Mouse (Mus musculus) CD4-positive, CD25-positive, alpha-beta regulatory T cell, adult 2 months (primary cell): ENCODE measurements at regions not wholly inside any gene's neighbourhood (a gene's known extent, or its start where the extent isn't known, plus 50 kb on each side); places are given as distances from the start of the nearest gene placed in this dataset.

ENCODE experiments used
- DNase-seq: peaks from one replicate; pipeline ENCODE4 v3.0.0-alpha.2; 2012; ENCODE audit warnings: low read depth, low spot score

GRCm38 (mm10) chr5:111893905-111894311 lies 160.2 kb downstream of the Gm26897 start:
- peak; percentile 54 for DNase-seq

DNA sequence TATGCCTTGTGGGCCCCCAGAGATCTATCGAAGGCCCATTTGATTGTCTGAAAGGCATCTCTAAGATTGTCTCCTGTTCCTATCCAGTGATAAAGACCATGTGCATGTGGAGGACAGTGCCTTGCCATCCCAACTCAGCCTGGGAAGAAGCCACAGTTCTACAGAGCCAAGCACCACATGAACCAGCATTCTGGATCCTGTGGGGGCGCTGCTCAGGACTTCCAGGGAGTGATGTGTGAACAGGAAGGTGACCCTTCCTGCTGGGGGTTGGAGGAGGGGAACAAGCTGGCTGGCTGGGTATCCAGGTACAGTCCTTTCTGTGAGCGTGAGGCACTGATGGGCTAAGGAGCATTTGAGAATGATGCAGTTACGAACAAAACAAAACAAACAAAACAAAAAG lies 163.8 kb downstream of the Gm26897 start:
- no peak for DNase-seq

DNA sequence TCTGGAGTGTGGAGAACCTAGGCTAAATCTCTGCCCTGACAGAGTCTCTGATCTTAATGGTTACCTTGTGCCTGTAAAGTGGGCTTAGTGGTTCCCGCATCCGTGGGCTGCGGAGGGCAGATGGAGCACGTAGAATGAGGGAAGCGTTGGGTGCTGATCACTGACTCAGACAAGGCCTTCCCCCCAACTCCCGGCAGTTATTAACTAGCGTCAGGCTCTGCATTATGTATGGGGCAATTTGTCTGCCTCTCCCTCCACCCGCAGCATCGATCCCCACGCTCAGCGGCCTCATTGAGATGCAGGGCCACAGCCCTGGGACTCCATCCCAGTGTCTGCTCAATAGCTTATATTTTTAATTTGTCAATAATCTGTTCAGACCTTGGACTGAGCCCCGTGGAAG lies 164.8 kb downstream of the Gm26897 start:
- DNase-seq, result no peak

GRCm38 (mm10) chr5:111901197-111901596 lies 167.5 kb downstream of the Gm26897 start:
- no peak for DNase-seq

GRCm38 (mm10) chr5:111901678-111902077 lies 168.0 kb downstream of the Gm26897 start:
- peak; percentile 10 for DNase-seq

DNA sequence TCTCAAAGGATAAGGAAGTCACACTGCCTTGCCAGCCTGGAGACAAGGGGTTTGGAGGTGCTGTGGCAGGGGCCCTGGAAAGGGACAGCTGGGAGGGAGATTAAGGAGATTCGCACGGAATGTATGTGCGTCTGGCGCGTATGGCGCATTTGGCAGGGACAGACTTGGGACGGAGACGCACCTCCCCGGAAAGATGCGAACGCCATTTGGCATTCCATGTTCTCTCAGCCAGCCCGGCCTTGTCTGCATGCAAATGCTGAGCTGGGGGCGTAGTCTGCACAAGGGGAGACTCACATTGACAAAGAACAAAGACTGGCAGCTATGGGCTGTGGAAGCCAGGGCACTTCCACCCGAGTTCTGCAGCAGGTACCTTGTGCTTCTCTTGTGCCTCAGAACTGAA lies 174.4 kb downstream of the Gm26897 start:
- no peak for DNase-seq

DNA sequence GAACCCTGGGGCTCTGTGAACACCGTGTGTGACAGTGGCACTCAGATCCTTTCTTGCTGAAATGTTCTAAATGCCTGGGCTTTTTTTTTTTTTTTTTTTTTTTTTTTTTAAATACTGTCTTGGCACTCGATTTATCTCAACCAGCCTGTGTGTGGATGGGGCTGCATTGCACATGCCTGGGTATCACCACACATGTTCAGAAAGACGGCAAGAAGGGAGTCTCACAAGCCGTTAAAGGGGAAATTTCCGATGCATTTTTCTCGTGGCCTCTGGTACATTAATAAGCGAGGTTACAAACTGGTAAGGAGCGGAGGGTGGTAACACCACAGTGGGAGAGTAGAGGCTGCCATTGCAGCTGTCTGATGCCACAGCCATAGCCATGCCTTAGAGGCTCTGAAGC lies 176.8 kb downstream of the Gm26897 start:
- no peak for DNase-seq

DNA sequence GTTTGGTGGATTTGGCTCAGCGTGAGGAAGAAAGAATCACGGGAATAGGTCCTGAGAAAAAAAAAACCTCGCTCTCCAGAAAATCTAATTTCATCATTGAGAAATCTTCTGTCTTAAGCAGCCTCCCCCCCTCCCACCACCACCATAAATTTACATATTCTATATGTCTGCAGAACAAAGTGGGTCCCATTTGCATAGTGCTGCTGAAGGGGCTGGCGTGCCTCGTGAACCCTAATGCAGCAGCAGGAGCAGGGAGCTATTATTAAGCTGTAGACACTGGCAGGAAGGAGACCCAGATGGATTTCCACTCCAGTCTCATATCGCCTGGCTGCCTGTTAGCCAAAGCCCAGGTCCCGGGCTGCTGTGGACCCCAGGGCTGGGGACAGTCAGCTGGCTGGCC lies 179.6 kb downstream of the Gm26897 start:
- DNase-seq, result no peak

GRCm38 (mm10) chr5:111914296-111914695 lies 180.6 kb downstream of the Gm26897 start:
- DNase-seq, result no peak

GRCm38 (mm10) chr5:111917643-111918252 lies 184.0 kb downstream of the Gm26897 start:
- DNase-seq, result no peak

GRCm38 (mm10) chr5:111918888-111919287 lies 185.2 kb downstream of the Gm26897 start:
- DNase-seq, result no peak

GRCm38 (mm10) chr5:111922991-111923701 lies 189.4 kb downstream of the Gm26897 start:
- no peak for DNase-seq

GRCm38 (mm10) chr5:111925757-111926156 lies 192.0 kb downstream of the Gm26897 start:
- DNase-seq, result no peak

DNA sequence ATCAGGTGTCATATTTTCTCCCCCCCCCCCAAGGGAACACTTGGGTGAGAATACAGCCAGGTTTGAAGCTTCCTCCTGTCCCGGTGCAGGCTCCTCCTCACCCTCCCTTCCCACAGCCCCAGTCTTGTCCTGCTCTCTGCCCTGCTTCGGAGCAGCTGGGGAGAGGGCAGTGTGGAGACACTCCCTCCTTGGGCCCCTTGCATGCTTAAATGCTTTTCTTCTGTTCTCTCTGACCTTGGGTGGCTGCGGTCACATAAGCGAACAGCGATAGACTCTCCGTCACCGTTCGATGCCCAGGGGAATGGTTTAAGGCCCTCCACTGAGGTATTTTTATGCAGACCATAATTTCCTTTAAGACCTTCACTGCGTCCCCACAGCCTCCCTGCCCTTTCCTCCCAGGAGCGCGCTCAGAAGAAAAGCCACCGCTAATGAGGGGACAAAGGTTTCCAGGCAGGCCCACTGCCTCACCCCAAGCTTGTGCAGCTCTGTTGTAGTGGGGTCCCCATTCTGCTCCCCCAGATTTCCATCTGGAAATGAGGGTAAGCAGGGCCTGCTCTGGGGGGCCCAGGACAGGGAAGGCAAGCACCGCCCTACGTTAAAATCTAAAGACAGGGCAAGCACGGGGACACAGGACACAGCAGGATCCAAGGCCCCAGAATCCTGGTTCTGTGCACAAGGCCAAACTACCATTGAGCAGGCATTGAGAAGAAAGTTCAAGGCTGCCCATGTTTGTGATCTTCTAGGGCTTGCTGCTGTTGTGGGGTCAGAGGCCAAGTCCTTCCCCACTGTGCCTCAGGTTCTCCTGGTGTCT lies 195.7 kb downstream of the Gm26897 start:
- no peak for DNase-seq

DNA sequence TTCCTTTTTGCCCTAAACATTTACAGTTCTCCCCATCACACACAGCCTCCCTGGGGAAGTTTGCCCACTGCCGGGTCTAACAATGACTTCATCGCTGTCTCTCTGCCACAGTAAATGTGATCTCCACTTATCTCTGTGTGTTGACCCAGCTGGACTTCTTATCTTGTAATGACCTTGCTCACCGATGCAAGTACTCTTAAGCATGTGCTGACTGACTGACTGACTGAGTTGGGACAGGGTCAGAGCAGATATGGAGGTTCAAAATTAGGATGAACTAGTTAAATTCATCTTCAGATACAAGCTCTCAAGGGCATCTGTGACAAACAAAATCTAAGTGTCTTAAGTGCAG lies 196.2 kb downstream of the Gm26897 start:
- no peak for DNase-seq

DNA sequence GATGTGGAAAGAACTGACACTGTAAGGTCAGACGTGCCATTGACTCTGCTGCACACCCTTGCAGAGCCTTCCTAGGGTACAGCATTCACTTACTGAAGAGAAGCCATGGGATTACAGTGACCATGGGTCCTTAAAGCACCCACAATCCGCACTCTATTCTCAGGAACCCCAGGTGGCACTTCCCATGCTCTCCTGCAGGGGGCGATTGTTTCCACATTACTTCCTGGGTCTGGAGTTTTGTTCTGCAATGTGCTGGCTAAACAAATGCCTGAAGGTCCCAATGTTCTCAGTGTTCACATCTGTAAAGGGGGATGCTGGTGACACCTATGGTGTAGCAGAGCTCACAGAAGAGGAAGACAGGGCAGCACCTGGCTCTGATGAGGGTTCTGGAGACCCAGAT lies 198.0 kb downstream of the Gm26897 start:
- peak; percentile 11 for DNase-seq

DNA sequence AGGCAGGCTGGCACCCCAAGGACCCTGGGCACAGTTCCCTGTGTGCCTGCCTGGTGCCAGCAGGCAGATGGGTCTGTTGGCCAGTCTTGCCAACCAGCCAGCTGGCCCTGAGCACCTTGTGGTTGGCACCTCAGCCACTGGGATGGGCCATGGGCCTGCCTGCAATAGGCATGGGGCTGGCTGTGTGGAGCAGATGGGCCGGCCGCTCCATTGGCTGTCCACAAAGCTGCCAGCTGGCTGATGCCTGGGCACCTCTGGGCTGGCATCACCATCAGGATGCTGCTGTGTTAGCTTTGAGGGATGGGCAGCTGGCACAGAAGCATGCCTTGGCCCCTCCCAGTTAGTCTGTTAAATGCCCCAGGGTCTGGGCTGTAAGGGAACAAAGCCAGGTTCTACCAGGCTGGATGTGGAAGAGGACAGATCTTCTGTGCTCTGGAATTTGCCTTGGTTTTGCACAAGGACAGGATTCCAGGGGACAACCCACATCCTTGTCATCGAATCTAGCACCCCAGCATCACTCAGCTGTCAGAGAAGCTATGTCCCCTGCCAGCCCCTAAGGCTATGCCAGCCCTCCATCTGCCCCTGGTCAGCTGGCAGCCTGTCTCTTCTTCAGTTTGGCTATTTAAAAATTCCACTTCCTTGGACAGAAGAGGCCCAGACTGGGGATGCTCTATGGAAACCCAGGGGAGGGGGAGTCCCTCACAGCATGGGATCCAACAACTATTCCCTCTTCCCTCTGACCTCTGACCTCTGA lies 201.8 kb downstream of the Gm26897 start:
- no peak for DNase-seq

GRCm38 (mm10) chr5:111941831-111942230 lies 208.1 kb downstream of the Gm26897 start:
- DNase-seq, result no peak

GRCm38 (mm10) chr5:111942792-111943191 lies 209.1 kb downstream of the Gm26897 start:
- no peak for DNase-seq

GRCm38 (mm10) chr5:111943337-111944162 lies 209.8 kb downstream of the Gm26897 start:
- DNase-seq, result no peak
